Mouse (Mus musculus): ENCODE results near the gene Wdr4.
"Not testable (repeated sequence)": the region's sequence is repeated elsewhere in the genome, so short reads cannot be mapped to it uniquely, and the experiment has no call there.

The Wdr4 gene

GRCm38 (mm10) chr17:31519946-31520838 lies at the start of gene Wdr4, which contains the start of gene Ndufv3:
Gene Wdr4 (minus strand): TSS chr17:31519980.
Gene Ndufv3 (plus strand): TSS chr17:31520115.
- in situ Hi-C loops (cut with MboI, MseI): loop anchor here (5.0 to 10.0 kb wide), 3 partner anchors 42 to 525 kb away; partner anchors contain the start of genes Hsf2bp (in 1 of the 2), Pknox1 (in 1 of the 2) and Rrp1b (in 1 of the 2)

GRCm38 (mm10) chr17:31566276-31566675 lies 46.5 kb upstream of the Wdr4 start:
- in situ Hi-C loops (cut with MboI, MseI): no loop called here

GRCm38 (mm10) chr17:31565141-31566056 lies 45.6 kb upstream of the Wdr4 start:
- in situ Hi-C loops (cut with MboI, MseI): no loop called here

- in situ Hi-C loops (cut with MboI, MseI): loop anchor here in 1 of 2 experiments (5.0 kb wide), 1 partner anchor 47 kb away; the partner anchor contains the start of gene Wdr4
These were observed 45.0 kb upstream of the Wdr4 start for GRCm38 (mm10) chr17:31564858-31565140.

- in situ Hi-C loops (cut with MboI, MseI): loop anchor here in 1 of 2 experiments (5.0 kb wide), 1 partner anchor 47 kb away; the partner anchor contains the start of gene Wdr4
These were observed 44.5 kb upstream of the Wdr4 start, which contains the start of gene Pknox1 for GRCm38 (mm10) chr17:31564015-31564857. Gene Pknox1 (plus strand): TSS chr17:31564734.

- in situ Hi-C loops (cut with MboI, MseI): loop anchor here in 1 of 2 experiments (5.0 kb wide), 1 partner anchor 46 kb away; the partner anchor contains the start of gene Wdr4
These were observed 43.8 kb upstream of the Wdr4 start for GRCm38 (mm10) chr17:31563632-31564014.

GRCm38 (mm10) chr17:31559021-31559789 lies 39.4 kb upstream of the Wdr4 start:
- in situ Hi-C loops (cut with MboI, MseI): no loop called here

GRCm38 (mm10) chr17:31557947-31558542 lies 38.3 kb upstream of the Wdr4 start:
- in situ Hi-C loops (cut with MboI, MseI): no loop called here

- in situ Hi-C loops (cut with MboI, MseI): no loop called here
These were observed 37.5 kb upstream of the Wdr4 start for GRCm38 (mm10) chr17:31557124-31557880.

- in situ Hi-C loops (cut with MboI, MseI): no loop called here
These were observed 36.5 kb upstream of the Wdr4 start for GRCm38 (mm10) chr17:31556253-31556652.

- in situ Hi-C loops (cut with MboI, MseI): not testable (repeated sequence)
These were observed 32.8 kb upstream of the Wdr4 start for GRCm38 (mm10) chr17:31552601-31553000.

- in situ Hi-C loops (cut with MboI, MseI): no loop called here
These were observed 29.6 kb upstream of the Wdr4 start for GRCm38 (mm10) chr17:31549389-31549788.

- in situ Hi-C loops (cut with MboI, MseI): no loop called here
These were observed 28.2 kb upstream of the Wdr4 start for GRCm38 (mm10) chr17:31547974-31548373.

GRCm38 (mm10) chr17:31546444-31547196 lies 26.8 kb upstream of the Wdr4 start:
- in situ Hi-C loops (cut with MboI, MseI): no loop called here

- in situ Hi-C loops (cut with MboI, MseI): loop anchor here in 1 of 2 experiments (5.0 kb wide), 1 partner anchor 49 kb away; no protein-coding TSS in a partner anchor
These were observed 23.8 kb upstream of the Wdr4 start for GRCm38 (mm10) chr17:31543574-31543973.

GRCm38 (mm10) chr17:31541460-31541831 lies 21.7 kb upstream of the Wdr4 start:
- in situ Hi-C loops (cut with MboI, MseI): loop anchor here in 1 of 2 experiments (5.0 kb wide), 1 partner anchor 51 kb away; no protein-coding TSS in a partner anchor

- in situ Hi-C loops (cut with MboI, MseI): loop anchor here in 1 of 2 experiments (5.0 kb wide), 1 partner anchor 51 kb away; no protein-coding TSS in a partner anchor
These were observed 21.2 kb upstream of the Wdr4 start for GRCm38 (mm10) chr17:31540809-31541459.
